Mouse (Mus musculus): ENCODE results near the gene Rnf113a1. TPM values are rescaled to one million over a fixed set of nuclear protein-coding genes. Genes with fewer than 3 reads are reported as not detected.
"Not testable (repeated sequence)": the region's sequence is repeated elsewhere in the genome, so short reads cannot be mapped to it uniquely, and the experiment has no call there.

Gene Rnf113a1
- polyA plus RNA-seq, 1 experiment = 3.3 TPM

- Histone ChIP-seq H3K4me1 (ENCODE audit: control insufficient read depth, insufficient read depth, low read length) (no peaks in the 10 kb centered on the region; the same call in 1 of the 2 replicates), H3K4me3 (replicated peaks; ENCODE audit: control insufficient read depth, low read depth, low read length) (peak overlapping the region; percentile 98), H3K27ac (ENCODE audit: control insufficient read depth, insufficient read depth, low read depth, low read length, poor library complexity) (no peak overlapping the region)
- TF ChIP-seq CTCF (IDR thresholded peaks at IDR 0.05; ENCODE audit: control insufficient read depth, insufficient read depth, low read length) (no peak), POLR2A (IDR thresholded peaks at IDR 0.05; ENCODE audit: borderline replicate concordance, control insufficient read depth, low read depth, low read length) (no peak)
- WGBS = 18% methylated on average over 20 of the region's 20 CpGs
These were observed 315 bp upstream of the Rnf113a1 start for GRCm38 (mm10) chrX:37190755-37191104.

GRCm38 (mm10) chrX:37191744-37192379, 817 bp downstream of the Rnf113a1 start:
- no peaks in the 10 kb centered on the region; the same call in 1 of the 2 replicates for H3K4me1 ChIP-seq (ENCODE audit: control insufficient read depth, insufficient read depth, low read length)
- TF ChIP-seq POLR2A (IDR thresholded peaks at IDR 0.05; ENCODE audit: borderline replicate concordance, control insufficient read depth, low read depth, low read length) (no peak), CTCF (IDR thresholded peaks at IDR 0.05; ENCODE audit: control insufficient read depth, insufficient read depth, low read length) (no peak)
- 0 out of 2 replicates have a peak overlapping the region, but pooled peaks have one; percentile 53 for H3K27ac ChIP-seq (ENCODE audit: control insufficient read depth, insufficient read depth, low read depth, low read length, poor library complexity)
- H3K4me3 ChIP-seq (replicated peaks; ENCODE audit: control insufficient read depth, low read depth, low read length) = peak overlapping the region; percentile 98
- WGBS = 18% methylated on average over 28 of the region's 28 CpGs

- Histone ChIP-seq H3K4me3 (replicated peaks; ENCODE audit: control insufficient read depth, low read depth, low read length) (no peak overlapping the region), H3K27ac (ENCODE audit: control insufficient read depth, insufficient read depth, low read depth, low read length, poor library complexity) (no peak overlapping the region), H3K4me1 (ENCODE audit: control insufficient read depth, insufficient read depth, low read length) (no peaks in the 10 kb centered on the region)
- no peak for TF ChIP-seq POLR2A (IDR thresholded peaks at IDR 0.05; ENCODE audit: borderline replicate concordance, control insufficient read depth, low read depth, low read length)
- TF ChIP-seq CTCF (IDR thresholded peaks at IDR 0.05; ENCODE audit: control insufficient read depth, insufficient read depth, low read length) = no peak
- 66% methylated on average over 8 of the region's 8 CpGs for WGBS
These were observed 7.6 kb downstream of the Rnf113a1 start for GRCm38 (mm10) chrX:37198676-37199075.

GRCm38 (mm10) chrX:37210941-37211340, 19.9 kb downstream of the Rnf113a1 start, which contains the start of gene Gm9:
Gm9 (minus strand) TSS chrX:37211041.
- WGBS = 82% methylated on average over 10 of the region's 10 CpGs
- TF ChIP-seq CTCF (IDR thresholded peaks at IDR 0.05; ENCODE audit: control insufficient read depth, insufficient read depth, low read length) (no peak), POLR2A (IDR thresholded peaks at IDR 0.05; ENCODE audit: borderline replicate concordance, control insufficient read depth, low read depth, low read length) (no peak)
- H3K4me3 ChIP-seq (replicated peaks; ENCODE audit: control insufficient read depth, low read depth, low read length) = no peak within 1 kb of the TSS
- no peak within 1 kb of the TSS for H3K27ac ChIP-seq (ENCODE audit: control insufficient read depth, insufficient read depth, low read depth, low read length, poor library complexity)
- H3K4me1 ChIP-seq (ENCODE audit: control insufficient read depth, insufficient read depth, low read length) = no peaks in the 10 kb centered on the region; the same call in 1 of the 2 replicates

GRCm38 (mm10) chrX:37222158-37222557, 31.1 kb downstream of the Rnf113a1 start, which contains the start of gene Rhox1:
Rhox1 (minus strand) TSS chrX:37222258.
- H3K4me3 ChIP-seq (replicated peaks; ENCODE audit: control insufficient read depth, low read depth, low read length); H3K4me1 ChIP-seq (ENCODE audit: control insufficient read depth, insufficient read depth, low read length); H3K27ac ChIP-seq (ENCODE audit: control insufficient read depth, insufficient read depth, low read depth, low read length, poor library complexity): not testable (repeated sequence)
- 83% methylated on average over 1 of the region's 1 CpGs for WGBS

Other genes with a start within 250 kb of the Rnf113a1 start
- 12.6 and 17.5 TPM in 2 replicates for gene Sept6, start 199.5 kb upstream of the Rnf113a1 start, polyA plus RNA-seq (2011; ENCODE audit: insufficient read depth, insufficient read length, low replicate concordance, missing spikeins)
- not detected in 2 replicates for gene Sowahd, start 142.4 kb upstream of the Rnf113a1 start, polyA plus RNA-seq (2011; ENCODE audit: insufficient read depth, insufficient read length, low replicate concordance, missing spikeins)
- gene Rpl39, start 105.8 kb upstream of the Rnf113a1 start, polyA plus RNA-seq (2011; ENCODE audit: insufficient read depth, insufficient read length, low replicate concordance, missing spikeins) = 407 and 550 TPM in 2 replicates
- gene Upf3b, start 80.9 kb upstream of the Rnf113a1 start, polyA plus RNA-seq (2011; ENCODE audit: insufficient read depth, insufficient read length, low replicate concordance, missing spikeins) = 40.7 and 43.2 TPM in 2 replicates
- 4.0 and 9.2 TPM in 2 replicates for gene Nkap, start 64.5 kb upstream of the Rnf113a1 start, polyA plus RNA-seq (2011; ENCODE audit: insufficient read depth, insufficient read length, low replicate concordance, missing spikeins)
- gene Akap14, start 22.4 kb upstream of the Rnf113a1 start, polyA plus RNA-seq (2011; ENCODE audit: insufficient read depth, insufficient read length, low replicate concordance, missing spikeins) = 0.54 TPM in 1 of 2 replicates, not detected in the other
- 74.4 and 125 TPM in 2 replicates for gene Ndufa1, start 82 bp upstream of the Rnf113a1 start, polyA plus RNA-seq (2011; ENCODE audit: insufficient read depth, insufficient read length, low replicate concordance, missing spikeins)
- not detected in 2 replicates for gene Gm9, start 19.8 kb downstream of the Rnf113a1 start, polyA plus RNA-seq (2011; ENCODE audit: insufficient read depth, insufficient read length, low replicate concordance, missing spikeins)
- not detected in 2 replicates for gene Rhox1, start 31.0 kb downstream of the Rnf113a1 start, polyA plus RNA-seq (2011; ENCODE audit: insufficient read depth, insufficient read length, low replicate concordance, missing spikeins)
- gene Rhox2a, start 53.7 kb downstream of the Rnf113a1 start, polyA plus RNA-seq (2011; ENCODE audit: insufficient read depth, insufficient read length, low replicate concordance, missing spikeins) = not detected in 2 replicates
- gene Rhox3a, start 58.7 kb downstream of the Rnf113a1 start, polyA plus RNA-seq (2011; ENCODE audit: insufficient read depth, insufficient read length, low replicate concordance, missing spikeins) = not detected in 2 replicates
- not detected in 2 replicates for gene Rhox4a, start 74.1 kb downstream of the Rnf113a1 start, polyA plus RNA-seq (2011; ENCODE audit: insufficient read depth, insufficient read length, low replicate concordance, missing spikeins)
- gene Rhox3a2, start 188.8 kb downstream of the Rnf113a1 start, polyA plus RNA-seq (2011; ENCODE audit: insufficient read depth, insufficient read length, low replicate concordance, missing spikeins) = not detected in 2 replicates
- gene Rhox4a2, start 199.6 kb downstream of the Rnf113a1 start, polyA plus RNA-seq (2011; ENCODE audit: insufficient read depth, insufficient read length, low replicate concordance, missing spikeins) = not detected in 2 replicates
- not detected in 2 replicates for gene Rhox2b, start 220.8 kb downstream of the Rnf113a1 start, polyA plus RNA-seq (2011; ENCODE audit: insufficient read depth, insufficient read length, low replicate concordance, missing spikeins)
- not detected in 2 replicates for gene Rhox4b, start 241.2 kb downstream of the Rnf113a1 start, polyA plus RNA-seq (2011; ENCODE audit: insufficient read depth, insufficient read length, low replicate concordance, missing spikeins)